Mouse (Mus musculus): Measurements from ENCODE around the gene Tcea3.

GRCm38 (mm10) chr4:136256696-136257095 lies 9.2 kb downstream of the Tcea3 start:
- TF ChIP-seq POLR2A (IDR thresholded peaks at IDR 0.05; ENCODE audit: low read depth, low read length) (no peak), CTCF (conservative IDR thresholded peaks at IDR 0.05; ENCODE audit: insufficient read depth, insufficient read length, low read depth, low read length) (no peak)

Measured in kidney, adult 2 months (tissue).